Mouse (Mus musculus) testis, postnatal 14 days (tissue): ENCODE data around the gene Spem2.

Source experiments
- DNase-seq: peaks from one replicate; pipeline ENCODE4 v3.0.0; 2021; ENCODE audit warnings: low spot score

Gene Spem2

GRCm38 (mm10) chr11:69835326-69835965 lies 17.2 kb upstream of the Spem2 start:
- DNase-seq = no peak

GRCm38 (mm10) chr11:69834001-69834549 lies 15.8 kb upstream of the Spem2 start:
- peak; percentile 65 for DNase-seq

GRCm38 (mm10) chr11:69833554-69833953 lies 15.3 kb upstream of the Spem2 start:
- no peak for DNase-seq

- DNase-seq = no peak
These were observed 10.6 kb upstream of the Spem2 start for GRCm38 (mm10) chr11:69828832-69829231.

GRCm38 (mm10) chr11:69823456-69823855 lies 5.2 kb upstream of the Spem2 start:
- DNase-seq = no peak

- DNase-seq = no peak
These were observed 3.8 kb upstream of the Spem2 start, which contains the start of gene Spem1 for GRCm38 (mm10) chr11:69822080-69822479. Gene Spem1, minus strand, starts transcription at chr11:69822180.

- DNase-seq = no peak
These were observed 606 bp upstream of the Spem2 start for GRCm38 (mm10) chr11:69818871-69819270.

- no peak for DNase-seq
These were observed 1.7 kb downstream of the Spem2 start for GRCm38 (mm10) chr11:69816520-69816919.

GRCm38 (mm10) chr11:69815155-69815554 lies 3.1 kb downstream of the Spem2 start, which contains the start of gene Gm39566:
Gene Gm39566, minus strand, starts transcription at chr11:69815298.
- no peak for DNase-seq

- no peak for DNase-seq
These were observed 8.0 kb downstream of the Spem2 start for GRCm38 (mm10) chr11:69810280-69810679.

GRCm38 (mm10) chr11:69807641-69808040 lies 10.6 kb downstream of the Spem2 start:
- no peak for DNase-seq

- no peak for DNase-seq
These were observed 11.9 kb downstream of the Spem2 start for GRCm38 (mm10) chr11:69806378-69806777.

- peak; percentile 53 for DNase-seq
These were observed 13.0 kb downstream of the Spem2 start, which contains the start of gene Tmem102 for GRCm38 (mm10) chr11:69804972-69805909. Gene Tmem102, minus strand, starts transcription at chr11:69805624.

GRCm38 (mm10) chr11:69804652-69804940 lies 13.7 kb downstream of the Spem2 start:
- no peak for DNase-seq

GRCm38 (mm10) chr11:69803786-69804651 lies 14.2 kb downstream of the Spem2 start:
- DNase-seq = peak; percentile 74

GRCm38 (mm10) chr11:69803328-69803727 lies 14.9 kb downstream of the Spem2 start:
- DNase-seq = peak; percentile 41

- DNase-seq = peak; percentile 81
These were observed 15.6 kb downstream of the Spem2 start for GRCm38 (mm10) chr11:69802648-69803105.

GRCm38 (mm10) chr11:69801379-69801977 lies 16.8 kb downstream of the Spem2 start, which contains the start of gene Fgf11:
Gene Fgf11, minus strand, starts transcription at chr11:69801857.
- DNase-seq = no peak

GRCm38 (mm10) chr11:69800392-69801197 lies 17.7 kb downstream of the Spem2 start:
- DNase-seq = peak; percentile 78

GRCm38 (mm10) chr11:69800138-69800391 lies 18.2 kb downstream of the Spem2 start:
- no peak for DNase-seq
